Mouse (Mus musculus) inflammation-experienced regulatory T-cells, adult 6 months (primary cell): ENCODE results near the gene Mtnr1b. TPM values are rescaled to one million over a fixed set of nuclear protein-coding genes. Genes with fewer than 3 reads are reported as not detected.

ENCODE experiments used
- ATAC-seq: one replicate; pipeline ENCODE4 v1.8.0; 2017
- polyA plus RNA-seq, 3 experiments: library from polyadenylated mRNA; unstranded; fragments of 100-300 nt; shearing (Covaris generic); gene quantifications; one replicate each; pipeline ENCODE4 v1.2.1; 2017

Gene Mtnr1b
- polyA plus RNA-seq, 3 experiments from 2014 or later: not detected

DNA sequence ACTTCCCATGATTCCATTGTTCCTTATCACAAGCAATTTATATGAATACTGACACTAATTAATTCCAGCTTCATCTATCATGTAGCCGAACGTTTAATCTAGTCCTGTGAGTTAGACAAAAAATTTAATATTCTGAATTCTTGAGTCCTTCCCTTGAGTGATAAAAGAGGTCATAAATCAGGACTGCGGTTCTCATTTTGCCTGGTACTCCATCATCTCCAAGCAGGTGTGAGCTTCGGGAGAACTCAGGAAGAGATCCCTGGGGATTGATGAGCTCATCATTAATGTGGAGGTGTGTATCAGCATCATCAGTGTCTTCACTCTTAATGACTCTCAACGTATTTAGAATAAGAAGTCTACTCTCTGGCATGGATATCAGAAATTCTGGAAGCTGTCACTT, 74.0 kb downstream of the Mtnr1b start:
- ATAC-seq: no peak

DNA sequence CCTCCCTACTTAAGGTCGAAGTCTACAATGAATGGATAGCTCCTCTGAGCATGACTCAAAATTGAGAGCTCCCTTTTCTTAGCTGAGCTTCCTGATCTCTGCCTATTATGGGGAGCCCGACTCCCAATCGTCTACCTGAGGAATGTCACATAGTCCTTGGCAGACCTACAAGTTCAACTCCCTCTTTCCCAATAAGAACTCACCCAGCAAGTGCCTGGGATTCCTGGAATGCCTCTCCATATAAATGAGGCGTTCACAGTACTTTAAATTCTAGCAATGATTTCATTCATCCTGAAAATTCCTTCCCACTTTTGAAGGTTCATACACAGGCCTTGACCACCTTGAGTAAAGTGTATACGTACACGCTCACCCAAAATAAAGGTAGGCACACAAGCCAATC, 79.9 kb downstream of the Mtnr1b start:
- ATAC-seq: no peak

DNA sequence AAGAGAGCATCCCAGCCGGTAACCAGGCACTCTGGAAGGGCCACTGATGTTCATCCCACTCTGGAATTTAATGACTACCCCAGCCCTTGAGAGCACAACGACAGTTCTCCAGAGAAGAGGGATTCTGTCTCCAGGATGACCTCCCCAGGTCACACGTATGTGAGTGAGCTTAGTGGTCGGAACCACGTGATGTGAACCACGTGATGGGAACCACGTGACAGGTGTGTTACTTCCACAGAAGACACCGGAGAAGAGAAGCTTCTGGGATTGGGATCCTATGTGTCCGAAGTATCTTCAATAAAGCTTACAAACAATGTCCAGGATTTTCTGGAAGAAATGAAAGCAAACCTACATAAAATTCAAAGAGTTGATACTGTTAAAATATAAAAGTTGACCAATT, 82.3 kb downstream of the Mtnr1b start:
- ATAC-seq: no peak

DNA sequence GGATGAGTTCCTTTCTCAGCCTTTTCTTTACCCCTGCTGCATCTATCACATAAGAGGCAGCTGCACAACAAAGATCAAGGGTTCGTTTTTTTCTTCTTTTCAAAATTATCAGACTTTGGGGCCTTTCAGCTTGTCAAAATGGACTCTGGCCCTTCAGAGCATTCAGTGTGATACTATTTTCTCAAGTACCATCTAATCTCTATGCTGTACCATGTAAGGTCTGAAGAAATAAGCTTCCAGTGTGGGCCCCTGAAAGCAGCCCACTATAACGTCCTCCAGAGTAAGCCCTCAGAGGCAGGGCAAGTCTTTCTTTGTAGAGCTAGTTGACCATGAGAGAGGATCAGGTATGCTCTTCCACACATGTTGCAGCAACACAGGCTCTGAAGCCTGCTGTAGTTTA, 87.7 kb downstream of the Mtnr1b start:
- no peak for ATAC-seq

DNA sequence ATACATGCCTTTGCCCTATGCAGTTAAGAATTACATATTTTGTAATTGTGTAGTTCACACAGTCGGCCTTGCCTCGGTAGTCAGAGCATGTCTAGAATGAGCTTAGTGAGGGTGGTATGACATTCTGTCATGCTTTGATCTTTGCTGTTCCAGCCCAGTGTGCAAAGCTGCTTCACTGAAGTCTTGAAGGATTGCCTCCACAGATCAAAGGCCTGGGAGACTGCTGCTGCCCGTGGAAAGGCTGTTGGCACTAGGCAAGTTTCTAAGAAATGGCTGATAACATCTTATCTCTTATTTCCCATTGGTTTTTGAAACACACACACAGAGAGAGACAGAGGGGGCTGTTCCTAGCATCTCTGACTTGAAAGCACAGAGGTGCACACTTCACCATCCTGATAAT, 88.2 kb downstream of the Mtnr1b start:
- no peak for ATAC-seq

DNA sequence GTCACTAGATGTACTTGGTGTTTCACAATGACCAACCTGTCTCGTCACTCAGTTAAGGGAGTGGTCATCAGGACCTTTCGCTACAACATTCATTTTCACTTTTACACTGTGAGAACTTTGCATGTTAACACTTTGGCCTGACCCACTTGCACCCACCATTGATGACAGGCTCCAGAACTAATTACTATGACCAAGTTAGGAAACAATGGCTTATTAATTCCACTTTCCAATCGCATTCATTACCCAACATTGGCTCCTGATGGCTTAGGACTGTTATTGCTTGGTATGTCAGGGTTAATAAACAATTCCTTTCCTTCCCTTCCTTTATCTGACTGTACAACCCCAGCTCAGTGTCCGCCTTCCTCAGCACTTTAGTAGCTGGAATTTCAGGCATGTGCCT, 92.4 kb downstream of the Mtnr1b start:
- no peak for ATAC-seq

DNA sequence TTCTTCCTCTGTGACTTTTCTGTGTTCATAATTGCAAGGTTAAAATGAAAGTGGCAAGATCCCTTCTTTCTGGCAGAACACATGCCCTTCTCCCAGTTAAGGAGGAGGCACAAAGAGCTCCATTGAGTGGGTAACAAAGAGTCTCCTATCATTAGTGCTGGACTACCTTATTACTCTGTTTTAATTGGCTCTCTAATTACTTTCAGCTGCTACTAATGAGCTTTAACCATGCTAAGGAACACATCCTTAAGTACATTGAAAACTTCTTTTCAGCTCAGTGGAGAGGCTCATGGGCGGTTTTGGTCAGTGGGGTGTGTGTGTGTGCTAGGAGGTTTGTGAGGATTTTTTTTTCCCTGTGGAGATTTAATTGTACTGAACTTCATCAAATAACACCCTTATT, 99.4 kb downstream of the Mtnr1b start:
- ATAC-seq: no peak

Other genes starting within 250 kb of the Mtnr1b start
- gene Deup1, start 246.6 kb downstream of the Mtnr1b start, polyA plus RNA-seq: under 1 TPM; 0.20 to 0.70 (median 0.70) TPM
- 1 to 10 TPM; 5.0 to 6.4 (median 6.3) TPM for gene Slc36a4, start 164.8 kb downstream of the Mtnr1b start, polyA plus RNA-seq